Mouse (Mus musculus): Measurements from ENCODE around the gene Cald1.

Gene Cald1

DNA sequence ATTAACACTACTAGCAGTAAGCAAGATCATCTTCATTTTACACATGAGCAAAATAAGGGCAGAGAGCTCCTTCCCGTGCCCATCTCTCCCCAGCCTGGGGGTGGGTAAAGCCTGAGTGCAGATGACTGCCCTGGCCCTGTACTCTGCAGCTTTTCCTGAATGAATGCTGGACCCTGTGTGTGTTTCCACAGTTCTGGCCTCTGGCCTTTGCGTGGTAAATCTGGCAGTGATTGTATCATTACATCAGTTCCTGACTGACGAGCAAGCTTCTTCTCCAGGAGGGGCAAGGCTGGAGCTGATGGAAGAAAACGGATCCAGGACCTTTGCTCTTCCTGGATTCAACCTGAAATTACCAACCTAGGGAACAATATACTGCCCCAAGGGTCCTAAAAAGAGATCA is 122.1 kb downstream of the Cald1 start:
- no peak for DNase-seq (ENCODE audit: low spot score)

- DNase-seq (ENCODE audit: low spot score), result no peak
These were observed 123.4 kb downstream of the Cald1 start for GRCm38 (mm10) chr6:34721740-34722139.

DNA sequence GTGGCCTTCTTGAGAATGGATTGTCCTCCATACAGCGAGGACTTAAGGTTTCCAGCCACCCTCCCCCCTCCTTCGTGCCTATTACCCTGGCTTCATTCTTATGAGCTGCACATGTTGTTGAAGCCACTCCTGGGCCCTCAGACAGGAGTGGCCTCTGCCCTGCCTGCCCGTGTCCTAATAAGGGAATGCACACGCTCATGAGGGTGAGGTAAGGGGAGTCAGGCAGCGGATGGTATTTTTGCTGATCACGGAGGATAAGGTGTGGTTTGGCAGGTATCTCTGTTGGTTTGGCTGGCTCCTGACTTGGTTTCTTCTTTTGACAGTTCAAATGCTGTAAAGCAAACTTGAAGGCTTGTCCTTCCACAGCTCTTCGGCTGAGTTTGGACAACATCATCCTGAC is 124.4 kb downstream of the Cald1 start:
- DNase-seq (ENCODE audit: low spot score), result no peak

- DNase-seq (ENCODE audit: low spot score), result no peak
These were observed 125.1 kb downstream of the Cald1 start for GRCm38 (mm10) chr6:34723250-34723904.

GRCm38 (mm10) chr6:34725660-34726059 is 127.4 kb downstream of the Cald1 start:
- DNase-seq (ENCODE audit: low spot score), result no peak

DNA sequence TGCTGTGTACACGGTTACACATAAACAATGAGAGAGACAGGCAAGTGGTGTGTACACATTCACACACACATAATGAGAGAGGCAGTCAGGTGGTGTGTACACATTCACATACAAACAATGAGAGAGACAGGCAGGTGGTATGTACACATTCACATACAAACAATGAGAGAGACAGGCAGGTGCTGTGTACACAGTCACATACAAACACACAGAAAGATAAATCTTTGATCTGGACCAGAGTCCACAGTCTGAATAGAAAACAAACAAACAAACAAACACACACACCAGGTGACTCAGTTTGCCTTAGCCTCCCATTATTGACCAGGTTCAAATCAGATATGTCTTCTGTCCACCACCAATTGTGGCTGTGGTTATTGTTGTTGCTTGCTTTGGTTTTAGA is 127.8 kb downstream of the Cald1 start:
- DNase-seq (ENCODE audit: low spot score), result no peak

DNA sequence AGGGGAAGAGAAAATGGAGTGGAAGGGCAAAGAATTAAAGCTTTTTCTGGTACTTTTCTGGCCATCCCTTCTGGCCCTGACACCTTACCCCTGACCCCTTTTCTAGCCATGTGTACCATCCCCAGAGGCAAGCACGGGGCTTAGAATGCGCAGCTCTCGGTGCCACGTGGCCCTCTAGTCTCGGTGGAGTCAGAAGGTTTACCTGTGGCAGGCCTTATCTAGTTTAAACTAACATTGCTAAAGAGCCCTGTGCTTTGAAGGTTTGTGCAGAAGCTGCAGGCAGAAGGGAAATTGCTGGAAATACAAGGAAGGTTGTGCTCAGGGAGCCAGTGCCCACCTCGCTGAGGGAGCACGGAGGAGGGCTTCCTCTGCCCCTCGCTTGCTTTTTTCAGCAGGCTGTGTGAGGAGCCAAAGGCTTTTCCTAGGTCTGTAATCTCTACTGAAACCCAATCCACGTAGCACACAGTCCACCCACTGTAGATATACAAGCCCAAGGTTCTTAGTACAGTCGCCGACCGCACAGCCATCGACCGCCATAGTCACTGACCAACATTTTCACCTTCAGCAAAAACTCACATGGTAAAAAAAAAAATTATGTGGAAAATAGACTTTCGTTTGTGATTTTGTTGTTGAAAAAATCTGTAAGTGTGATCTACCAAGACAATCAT is 129.2 kb downstream of the Cald1 start:
- DNase-seq (ENCODE audit: low spot score), result peak; percentile 44

DNA sequence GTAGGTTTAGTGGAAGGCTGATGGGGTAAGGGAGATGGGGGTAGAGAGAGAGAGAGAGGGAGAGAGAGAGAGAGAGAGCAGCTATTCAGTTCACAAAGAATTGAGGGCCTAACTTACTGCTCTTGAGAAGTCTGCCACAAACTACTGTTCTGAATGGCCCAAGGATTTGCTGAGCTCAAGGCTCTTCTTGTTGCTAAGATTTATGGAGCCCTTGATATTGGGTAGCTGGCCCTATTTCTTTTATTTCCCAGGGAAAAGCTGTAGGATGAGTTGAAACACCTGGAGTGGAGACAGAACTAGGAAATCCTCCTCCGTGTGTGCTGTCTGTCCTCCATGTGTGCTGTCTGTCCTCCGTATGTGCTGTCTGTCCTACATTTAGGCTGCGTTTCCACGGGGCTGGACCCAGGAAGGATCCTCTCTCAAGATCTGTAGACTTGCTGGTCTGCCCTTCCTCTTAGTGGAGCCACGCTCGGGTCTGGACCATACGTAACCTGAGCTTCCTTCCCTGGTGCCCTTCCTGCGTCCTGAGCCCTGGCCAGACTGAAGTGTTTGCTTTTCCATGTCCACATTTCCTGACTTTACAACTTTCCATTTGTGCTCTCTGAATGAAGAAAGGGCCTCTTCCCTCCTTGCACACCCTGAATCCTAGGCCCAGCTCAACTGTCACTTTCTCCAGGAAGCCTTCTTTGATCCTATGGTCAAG is 131.3 kb downstream of the Cald1 start:
- DNase-seq (ENCODE audit: low spot score), result no peak

GRCm38 (mm10) chr6:34731007-34731406 is 132.7 kb downstream of the Cald1 start:
- DNase-seq (ENCODE audit: low spot score), result no peak

DNA sequence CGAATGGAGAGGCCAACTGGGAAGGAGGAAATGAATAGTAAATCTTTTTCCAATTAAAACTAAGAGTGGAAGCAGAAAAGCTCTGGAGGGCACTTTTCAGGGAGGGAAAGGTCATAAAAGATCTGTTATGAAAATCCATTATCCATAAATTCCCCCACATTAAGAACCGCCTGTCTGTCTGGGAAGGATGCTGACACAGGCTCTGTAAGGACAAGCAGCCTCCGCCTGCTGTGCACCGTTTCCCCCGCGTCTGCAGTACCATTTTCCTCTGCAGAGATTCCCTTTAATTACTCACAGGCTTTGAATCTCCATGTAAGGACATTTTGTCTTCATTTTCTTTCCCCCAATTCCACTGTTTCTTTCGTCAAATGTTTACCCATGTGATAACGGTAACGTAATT is 133.2 kb downstream of the Cald1 start:
- DNase-seq (ENCODE audit: low spot score), result no peak

DNA sequence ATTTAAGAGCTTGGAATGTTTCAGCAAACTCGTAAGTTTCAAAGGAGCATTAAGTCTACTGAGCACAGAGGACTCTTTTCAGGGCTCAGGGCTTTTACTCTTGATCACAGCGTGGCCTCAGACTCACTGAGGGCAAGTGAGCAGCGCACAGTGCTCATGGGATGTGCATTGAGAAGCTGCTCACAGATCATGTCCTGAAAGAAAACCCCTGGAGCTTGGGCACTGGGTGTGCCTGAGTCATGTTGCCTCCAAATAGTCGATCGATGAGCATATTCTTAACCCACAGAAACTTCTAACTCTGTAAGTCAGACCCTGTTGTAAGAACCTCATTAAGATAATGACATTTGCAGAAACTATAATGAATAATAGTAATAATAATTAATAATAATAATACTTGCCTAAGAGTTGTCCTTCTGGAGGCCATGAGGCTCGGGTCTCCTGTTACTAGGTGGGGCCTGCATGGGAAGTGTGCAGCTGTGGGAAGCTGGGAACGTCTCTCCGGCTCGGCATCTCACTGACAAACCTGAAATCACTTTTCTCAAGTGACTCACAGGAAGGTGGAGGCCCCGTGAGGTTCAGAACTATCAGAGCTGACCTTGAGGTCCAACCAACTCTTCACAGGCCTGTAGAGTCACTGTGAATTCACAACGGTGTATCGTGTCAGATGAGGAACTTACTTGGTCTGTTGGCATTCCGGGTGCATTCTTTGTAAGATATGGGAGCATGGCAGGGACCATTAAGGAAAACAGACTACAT is 136.8 kb downstream of the Cald1 start:
- no peak for DNase-seq (ENCODE audit: low spot score)

- DNase-seq (ENCODE audit: low spot score), result no peak
These were observed 138.6 kb downstream of the Cald1 start for GRCm38 (mm10) chr6:34736934-34737333.

DNA sequence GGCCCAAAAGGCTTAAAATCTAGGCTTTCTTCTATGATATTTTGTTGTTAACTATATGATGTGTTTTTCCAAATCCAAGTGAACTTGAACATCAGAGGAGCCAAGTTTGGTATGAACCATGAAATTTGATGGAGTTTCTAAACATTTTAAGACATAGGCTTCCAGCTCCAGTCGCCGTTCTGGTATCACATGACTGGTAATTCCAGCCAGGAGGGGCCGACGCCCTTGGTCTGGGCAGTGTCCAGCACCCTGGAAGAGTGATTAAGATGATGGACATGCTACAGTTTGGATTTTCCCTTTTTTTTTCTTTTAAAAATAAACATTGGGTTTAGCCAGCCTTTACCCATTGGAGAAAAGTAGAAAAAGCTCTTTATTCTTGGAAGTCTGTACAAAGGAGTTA is 145.6 kb downstream of the Cald1 start:
- DNase-seq (ENCODE audit: low spot score), result no peak

GRCm38 (mm10) chr6:34747846-34748245 is 149.5 kb downstream of the Cald1 start:
- no peak for DNase-seq (ENCODE audit: low spot score)

DNA sequence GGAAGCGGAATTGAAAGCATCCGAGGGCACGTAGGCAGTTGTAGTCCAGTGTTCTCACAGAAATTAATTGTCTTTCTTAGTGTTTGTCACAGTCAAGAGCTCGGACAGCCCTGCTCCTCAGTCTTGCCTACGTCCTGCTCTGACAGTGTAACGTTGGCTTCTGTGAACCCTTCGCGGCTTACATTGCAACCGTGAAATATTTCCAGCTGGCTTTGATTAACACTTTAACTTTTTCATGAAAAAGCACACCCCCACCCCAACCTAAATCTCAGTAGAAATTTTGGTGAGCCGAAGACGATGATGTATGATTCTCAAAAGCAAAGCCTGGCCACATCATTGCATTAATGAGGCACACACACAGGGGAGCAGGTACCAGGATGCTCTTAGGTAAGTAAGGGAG is 150.3 kb downstream of the Cald1 start:
- DNase-seq (ENCODE audit: low spot score), result no peak

- no peak for DNase-seq (ENCODE audit: low spot score)
These were observed 151.2 kb downstream of the Cald1 start for GRCm38 (mm10) chr6:34749526-34749925.

- DNase-seq (ENCODE audit: low spot score), result peak; percentile 54
These were observed 152.3 kb downstream of the Cald1 start for GRCm38 (mm10) chr6:34750487-34751120.

- no peak for DNase-seq (ENCODE audit: low spot score)
These were observed 153.3 kb downstream of the Cald1 start for GRCm38 (mm10) chr6:34751625-34752024.

DNA sequence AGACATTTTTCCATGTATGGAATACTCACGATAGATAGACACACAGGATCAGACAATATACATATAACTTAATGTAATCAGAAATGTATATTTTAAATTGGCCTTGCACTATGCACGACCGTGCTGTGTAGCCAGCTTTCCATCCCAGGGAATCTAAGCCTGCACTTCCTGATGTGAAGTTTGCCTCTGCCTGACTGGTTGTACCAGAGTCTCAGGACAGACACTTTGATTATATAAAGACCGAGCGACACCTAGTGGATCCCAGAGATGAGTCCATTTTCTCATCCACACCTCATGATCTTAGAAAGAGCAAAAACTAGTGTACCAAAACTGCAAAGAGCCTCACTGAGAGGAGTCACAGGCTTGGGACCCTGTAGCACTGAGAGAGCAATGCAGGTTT is 156.1 kb downstream of the Cald1 start:
- peak; percentile 63 for DNase-seq (ENCODE audit: low spot score)

DNA sequence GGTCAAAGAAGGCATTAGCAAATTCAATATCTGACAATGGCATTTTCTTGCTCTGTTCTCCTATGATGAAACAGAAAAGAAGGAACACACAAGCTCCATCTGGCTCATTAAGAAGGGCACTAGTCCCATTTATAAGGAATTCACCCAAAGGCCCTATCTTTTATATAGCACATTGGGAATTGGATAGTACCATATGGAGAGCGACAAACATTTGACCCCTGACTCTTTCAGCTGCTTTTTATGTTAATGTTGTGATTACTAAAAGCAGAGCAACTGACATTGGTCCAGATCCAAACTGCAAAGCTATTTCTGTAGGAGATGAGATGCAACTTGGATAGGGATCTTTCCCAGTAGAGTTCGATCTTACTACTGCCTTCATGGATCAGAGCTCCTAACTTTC is 160.0 kb downstream of the Cald1 start:
- no peak for DNase-seq (ENCODE audit: low spot score)

DNA sequence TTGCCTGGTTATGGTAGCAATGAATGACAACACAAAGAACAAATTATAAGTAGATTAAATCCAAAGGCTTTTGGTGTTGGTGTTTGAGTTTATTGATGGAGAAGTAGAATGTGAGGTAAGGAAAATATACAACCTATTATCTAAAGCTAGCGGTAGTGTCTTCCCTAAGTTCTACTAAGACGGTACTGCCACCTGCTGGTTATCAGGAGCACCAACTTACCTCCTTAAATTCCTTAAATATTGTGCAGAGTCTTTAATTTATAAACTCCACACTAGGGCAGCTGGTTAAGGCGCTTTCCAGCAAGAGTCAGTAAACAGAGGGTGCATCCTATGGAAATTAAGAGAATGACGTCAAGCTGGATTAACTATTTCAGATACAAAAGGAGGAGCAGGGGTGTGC is 161.7 kb downstream of the Cald1 start:
- no peak for DNase-seq (ENCODE audit: low spot score)

DNA sequence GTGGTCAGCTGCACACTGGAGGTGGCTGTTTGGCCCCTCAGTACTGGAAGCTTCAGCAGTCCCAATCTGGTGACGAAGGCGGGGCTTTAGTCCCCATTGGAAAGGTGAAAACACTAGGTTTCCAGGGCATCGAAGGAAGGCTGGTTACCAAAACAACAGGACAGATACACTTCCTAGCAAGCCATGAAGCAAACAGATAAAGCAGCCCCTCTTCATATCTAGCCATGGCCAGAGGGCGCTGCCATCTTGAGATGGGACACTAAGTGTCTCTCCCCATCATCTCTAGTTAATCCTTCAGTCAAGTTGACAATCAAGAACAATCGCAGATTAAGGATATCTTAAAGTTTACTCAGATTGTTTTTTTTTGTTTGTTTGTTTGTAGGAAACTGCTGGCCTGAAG is 167.4 kb downstream of the Cald1 start:
- no peak for DNase-seq (ENCODE audit: low spot score)

Measured in yolk sac, embryonic 10.5 days (tissue).